Mouse (Mus musculus): Measurements from ENCODE around the gene Spef1. TPM values are rescaled to one million over a fixed set of nuclear protein-coding genes. Genes with fewer than 3 reads are reported as not detected.
"Not testable (repeated sequence)": the region's sequence is repeated elsewhere in the genome, so short reads cannot be mapped to it uniquely, and the experiment has no call there.

Spef1 gene
- 10 to 100 TPM; 10.9 to 14.4 TPM for total RNA-seq (2021)

GRCm38 (mm10) chr2:131186771-131187601 is at the start of gene Spef1, which contains the start of gene Cdc25b:
Gene Spef1 (minus strand): TSS chr2:131187282.
Gene Cdc25b (plus strand): TSS chr2:131186949.
- DNase-seq: peak; percentile 77 to 80

GRCm38 (mm10) chr2:131234970-131235635 is 48.0 kb upstream of the Spef1 start:
- no peak for DNase-seq

GRCm38 (mm10) chr2:131234127-131234650 is 47.1 kb upstream of the Spef1 start:
- no peak for DNase-seq

- DNase-seq: peak; percentile 91 to 92
Observed at GRCm38 (mm10) chr2:131233307-131234126, 46.4 kb upstream of the Spef1 start, which contains the start of gene Mavs. Gene Mavs (plus strand): TSS chr2:131234063.

GRCm38 (mm10) chr2:131232558-131232957 is 45.5 kb upstream of the Spef1 start:
- DNase-seq: no peak

- no peak for DNase-seq
Observed at GRCm38 (mm10) chr2:131227243-131227642, 40.2 kb upstream of the Spef1 start.

GRCm38 (mm10) chr2:131226669-131227068 is 39.6 kb upstream of the Spef1 start:
- DNase-seq: not testable (repeated sequence)

- DNase-seq: no peak
Observed at GRCm38 (mm10) chr2:131225178-131225577, 38.1 kb upstream of the Spef1 start.

- DNase-seq: no peak
Observed at GRCm38 (mm10) chr2:131223569-131223968, 36.5 kb upstream of the Spef1 start.

- no peak for DNase-seq
Observed at GRCm38 (mm10) chr2:131222562-131222961, 35.5 kb upstream of the Spef1 start.

- DNase-seq: no peak
Observed at GRCm38 (mm10) chr2:131221853-131222515, 34.9 kb upstream of the Spef1 start.

GRCm38 (mm10) chr2:131220030-131220429 is 32.9 kb upstream of the Spef1 start:
- no peak for DNase-seq

- DNase-seq: no peak
Observed at GRCm38 (mm10) chr2:131215941-131216858, 29.1 kb upstream of the Spef1 start.

GRCm38 (mm10) chr2:131213773-131214172 is 26.7 kb upstream of the Spef1 start:
- DNase-seq: no peak

- no peak for DNase-seq
Observed at GRCm38 (mm10) chr2:131211026-131211615, 24.0 kb upstream of the Spef1 start.

GRCm38 (mm10) chr2:131209969-131210792 is 23.1 kb upstream of the Spef1 start:
- DNase-seq: peak; percentile 95 to 96

- no peak for DNase-seq
Observed at GRCm38 (mm10) chr2:131209125-131209795, 22.2 kb upstream of the Spef1 start.

- DNase-seq: no peak
Observed at GRCm38 (mm10) chr2:131208356-131208755, 21.3 kb upstream of the Spef1 start.

- DNase-seq: no peak
Observed at GRCm38 (mm10) chr2:131206778-131207177, 19.7 kb upstream of the Spef1 start, which contains the start of gene Ap5s1. Gene Ap5s1 (plus strand): TSS chr2:131207078.
